In genomic region chr3:62278279-62278678, GRCm38 (mm10) we compare ENCODE assay signal across 23 mouse cellular contexts. TPM values are rescaled to one million over a fixed set of nuclear protein-coding genes. Genes with fewer than 3 reads are reported as not detected.
DNase-seq lines count a peak whose midpoint lies in the region; ATAC-seq and TF ChIP-seq lines count a peak whose summit lies in the region.
"Had no signal": no experiment of that assay in that cellular context is flagged by ENCODE, and none has a peak within 500 bp of the region (broad histone marks: within the 10 kb centered on the region; RNA-seq: fewer than 3 reads in every experiment).

No protein-coding gene starts in this region.

- no peak overlapping the region for H3K27ac ChIP-seq in forebrain, embryonic 14.5 days (ENCODE audit: low read depth, low read length)
- no peak overlapping the region for H3K27ac ChIP-seq in forebrain, embryonic 12.5 days
- no peak overlapping the region for H3K27ac ChIP-seq in forebrain, postnatal 0 days (ENCODE audit: low read depth, low read length)
- H3K27ac ChIP-seq in midbrain, embryonic 10.5 days (replicated peaks), result no peak overlapping the region
- H3K27ac ChIP-seq: embryonic facial prominence, embryonic 13.5 days; embryonic facial prominence, embryonic 15.5 days had no signal

- H3K36me3 ChIP-seq in forebrain, embryonic 14.5 days (ENCODE audit: control insufficient read depth, insufficient read depth, low read length), result no peaks in the 10 kb centered on the region
- H3K36me3 ChIP-seq in forebrain, embryonic 12.5 days (replicated peaks), result no peaks in the 10 kb centered on the region
- no peaks in the 10 kb centered on the region for H3K36me3 ChIP-seq in forebrain, postnatal 0 days (ENCODE audit: insufficient read depth)
- H3K36me3 ChIP-seq in midbrain, embryonic 10.5 days, result no peaks in the 10 kb centered on the region
- H3K36me3 ChIP-seq: embryonic facial prominence, embryonic 13.5 days; embryonic facial prominence, embryonic 15.5 days had no signal

- H3K4me1 ChIP-seq in forebrain, embryonic 14.5 days (ENCODE audit: control insufficient read depth, insufficient read depth, low read length), result no peaks in the 10 kb centered on the region
- H3K4me1 ChIP-seq in forebrain, embryonic 12.5 days, result no peaks in the 10 kb centered on the region
- no peaks in the 10 kb centered on the region for H3K4me1 ChIP-seq in forebrain, postnatal 0 days (ENCODE audit: insufficient read depth)
- H3K4me1 ChIP-seq in midbrain, embryonic 10.5 days, result no peaks in the 10 kb centered on the region
- H3K4me1 ChIP-seq: embryonic facial prominence, embryonic 13.5 days; embryonic facial prominence, embryonic 15.5 days had no signal

- no peak for TF ChIP-seq CTCF in brain, embryonic 14.5 days (IDR thresholded peaks at IDR 0.05; ENCODE audit: borderline replicate concordance, extremely low read depth, insufficient read depth, insufficient read length)
- TF ChIP-seq CTCF in forebrain, postnatal 0 days (IDR thresholded peaks at IDR 0.05; ENCODE audit: low read depth), result no peak

- peak; percentile 50; the same call in 1 of the 2 replicates for ATAC-seq in forebrain, embryonic 14.5 days
- no peak for ATAC-seq in forebrain, embryonic 12.5 days (ENCODE audit: low FRiP score)
- ATAC-seq in forebrain, postnatal 0 days, result peak; percentile 92

- H3K27me3 ChIP-seq in forebrain, embryonic 14.5 days (replicated peaks; ENCODE audit: control insufficient read depth, insufficient read depth, low read length), result no peaks in the 10 kb centered on the region
- H3K27me3 ChIP-seq in forebrain, embryonic 12.5 days, result no peaks in the 10 kb centered on the region
- H3K27me3 ChIP-seq in forebrain, postnatal 0 days (ENCODE audit: insufficient read depth, low read length), result no peaks in the 10 kb centered on the region
- H3K27me3 ChIP-seq in midbrain, embryonic 10.5 days (ENCODE audit: low read depth, poor library complexity, severe bottlenecking), result no peaks in the 10 kb centered on the region
- H3K27me3 ChIP-seq: embryonic facial prominence, embryonic 13.5 days; embryonic facial prominence, embryonic 15.5 days had no signal

- H3K4me3 ChIP-seq in forebrain, embryonic 14.5 days (ENCODE audit: low read depth, low read length), result no peak overlapping the region
- no peak overlapping the region for H3K4me3 ChIP-seq in forebrain, embryonic 12.5 days (replicated peaks)
- no peak overlapping the region for H3K4me3 ChIP-seq in forebrain, postnatal 0 days (ENCODE audit: low read depth, low read length)
- H3K4me3 ChIP-seq in midbrain, embryonic 10.5 days, result no peak overlapping the region
- H3K4me3 ChIP-seq: embryonic facial prominence, embryonic 13.5 days; embryonic facial prominence, embryonic 15.5 days; erythroblast, embryonic 14.5 days had no signal

- no peak for TF ChIP-seq POLR2A in brain, embryonic 14.5 days (IDR thresholded peaks at IDR 0.05; ENCODE audit: borderline replicate concordance, extremely low read depth, insufficient read depth, insufficient read length, poor library complexity, severe bottlenecking)

- no peak overlapping the region for H3K9ac ChIP-seq in forebrain, embryonic 14.5 days (ENCODE audit: low read length)
- no peak overlapping the region for H3K9ac ChIP-seq in forebrain, embryonic 12.5 days
- no peak overlapping the region for H3K9ac ChIP-seq in forebrain, postnatal 0 days
- H3K9ac ChIP-seq: embryonic facial prominence, embryonic 13.5 days; embryonic facial prominence, embryonic 15.5 days had no signal

- no peaks in the 10 kb centered on the region for H3K9me3 ChIP-seq in forebrain, embryonic 14.5 days (replicated peaks; ENCODE audit: control insufficient read depth, low read length)
- no peaks in the 10 kb centered on the region for H3K9me3 ChIP-seq in forebrain, embryonic 12.5 days
- H3K9me3 ChIP-seq in forebrain, postnatal 0 days (ENCODE audit: low read length), result no peaks in the 10 kb centered on the region
- H3K9me3 ChIP-seq in midbrain, embryonic 10.5 days (replicated peaks), result no peaks in the 10 kb centered on the region
- H3K9me3 ChIP-seq: embryonic facial prominence, embryonic 13.5 days; embryonic facial prominence, embryonic 15.5 days had no signal

- 65% methylated on average over 3 of the region's 3 CpGs for WGBS in forebrain, embryonic 14.5 days
- 72% methylated on average over 3 of the region's 3 CpGs for WGBS in forebrain, embryonic 12.5 days
- 50% methylated on average over 3 of the region's 3 CpGs for WGBS in forebrain, postnatal 0 days
- WGBS in midbrain, embryonic 10.5 days, result 85% methylated on average over 3 of the region's 3 CpGs

- H3K4me2 ChIP-seq in forebrain, embryonic 14.5 days (ENCODE audit: low read length), result no peak overlapping the region
- H3K4me2 ChIP-seq in forebrain, embryonic 12.5 days, result no peak overlapping the region
- no peak overlapping the region for H3K4me2 ChIP-seq in forebrain, postnatal 0 days (ENCODE audit: low read depth)
- H3K4me2 ChIP-seq: embryonic facial prominence, embryonic 13.5 days; embryonic facial prominence, embryonic 15.5 days had no signal

- DNase-seq in forebrain, embryonic 14.5 days (ENCODE audit: low spot score), result peak; percentile 63
- peak; percentile 10 for DNase-seq in layer of hippocampus, adult 9-11 months
- no peak for DNase-seq in layer of hippocampus, postnatal 36 days
- DNase-seq in brain, embryonic 14.5 days (ENCODE audit: low read depth), result peak; percentile 59
- DNase-seq in forebrain, postnatal 0 days, result peak; percentile 32
- DNase-seq in heart, adult 8-10 months (ENCODE audit: low spot score), result no peak
- no peak for DNase-seq in midbrain, embryonic 10.5 days (ENCODE audit: low spot score)
- DNase-seq: adrenal gland, adult 2 months; adrenal gland, postnatal 10 days; adrenal gland, postnatal 25 days; cerebellum, adult 11 months; cerebellum, adult 18-20 months; cerebellum, adult 8-10 months; cerebellum, adult 9-11 months; cerebellum, postnatal 14 days; cerebellum, postnatal 36 days; embryo, embryonic 11 days had no signal

RNA-seq across cellular contexts. Expression of gene Arhgef26, which starts 59.9 kb away (rescaled TPM):
- 7.2 and 9.3 TPM in 2 replicates for polyA plus RNA-seq in forebrain, embryonic 14.5 days (2014; fragmentation: Nextera tagmentation; extraction: Ambion mirVana)
- 9.9 and 10.1 TPM in 2 replicates for polyA plus RNA-seq in forebrain, embryonic 12.5 days (2016; fragmentation: Nextera tagmentation; extraction: Ambion mirVana)
- 10 to 100 TPM; 52.9 to 58.6 TPM for total RNA-seq in layer of hippocampus, postnatal 36 days (2021)
- 6.6 and 8.7 TPM in 2 replicates for polyA plus RNA-seq in brain, embryonic 14.5 days (2012; rRNA removed)
- 24.0 and 33.0 TPM in 2 replicates for total RNA-seq in forebrain, postnatal 0 days (2014; rRNA removed)
- 17.1 and 19.8 TPM in 2 replicates for polyA plus RNA-seq in forebrain, postnatal 0 days (2015; fragmentation: Nextera tagmentation; extraction: Ambion mirVana)
- 1 to 10 TPM; 1.8 to 3.9 (median 2.5) TPM for total RNA-seq in heart, adult 8-10 months (2022)
- 5.9 and 7.2 TPM in 2 replicates for polyA plus RNA-seq in midbrain, embryonic 10.5 days (2016; fragmentation: Nextera tagmentation; extraction: Ambion mirVana)
- total RNA-seq: common myeloid progenitor, adult 5-6 weeks; MEL had no signal

Comparison
In these comparisons a context has a peak if more than half of its experiments do, and no peak if none do; other contexts are left out.
1. DNase-seq: peak in forebrain, embryonic 14.5 days (single experiment), layer of hippocampus, adult 9-11 months (single experiment), brain, embryonic 14.5 days (single experiment) and forebrain, postnatal 0 days (single experiment); none in layer of hippocampus, postnatal 36 days (0 of 2), heart, adult 8-10 months (single experiment) and midbrain, embryonic 10.5 days (single experiment).